14 mouse cellular contexts compared by ENCODE assay signal in the genomic region with DNA sequence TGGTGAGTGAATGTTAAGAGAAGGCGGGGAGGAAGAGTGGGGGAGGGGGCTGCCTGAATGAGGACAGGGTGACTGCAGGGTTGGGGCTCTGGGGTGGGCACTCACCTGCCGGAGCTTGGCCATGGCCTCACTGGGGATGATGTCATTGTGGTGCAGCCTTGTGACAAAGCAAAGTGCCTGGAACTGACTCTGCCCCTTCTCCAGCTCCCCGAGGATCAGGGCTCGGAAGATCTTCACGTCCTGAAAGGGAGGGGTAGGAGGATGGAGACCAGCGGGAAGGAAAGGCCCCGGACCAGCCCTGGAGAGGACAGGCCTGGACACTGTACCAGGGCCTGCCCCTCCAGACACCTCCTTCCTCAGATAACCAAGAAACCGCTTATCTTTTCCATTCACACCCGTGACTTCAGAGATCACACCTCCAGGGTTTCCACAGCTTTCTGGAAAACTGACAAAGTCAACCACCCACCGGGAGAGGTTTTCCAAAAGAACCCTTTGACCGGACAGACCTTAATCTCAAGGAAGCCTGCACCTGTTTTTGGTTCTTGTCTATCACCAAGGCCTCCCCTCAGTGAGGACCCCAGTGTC. TPM values are rescaled to one million over a fixed set of nuclear protein-coding genes. Genes with fewer than 3 reads are reported as not detected.
DNase-seq lines count a peak whose midpoint lies in the region; ATAC-seq lines count a peak whose summit lies in the region.
"Had no signal": no experiment of that assay in that cellular context is flagged by ENCODE, and none has a peak within 500 bp of the region (broad histone marks: within the 10 kb centered on the region; RNA-seq: fewer than 3 reads in every experiment).

No protein-coding gene starts in this region.

- WGBS in kidney, embryonic 15.5 days: 60% methylated on average over 11 of the region's 11 CpGs
- WGBS in embryonic facial prominence, embryonic 13.5 days: 55% methylated on average over 11 of the region's 11 CpGs
- 55% methylated on average over 11 of the region's 11 CpGs for WGBS in limb, embryonic 10.5 days

- no peak for ATAC-seq in kidney, embryonic 15.5 days (replicated peaks; ENCODE audit: low FRiP score)
- no peak for ATAC-seq in embryonic facial prominence, embryonic 13.5 days (ENCODE audit: insufficient number of reproducible peaks, insufficient read depth, low FRiP score, low TSS enrichment, low read depth)
- ATAC-seq in megakaryocyte-erythroid progenitor cell, adult 5-6 weeks (replicated peaks; ENCODE audit: low FRiP score, low TSS enrichment, poor library complexity, severe bottlenecking): peak; percentile 51
- ATAC-seq: forebrain, embryonic 15.5 days had no signal

- peaks cover 42% of the 10 kb centered on the region for H3K36me3 ChIP-seq in kidney, embryonic 15.5 days
- peaks cover 71% of the 10 kb centered on the region for H3K36me3 ChIP-seq in embryonic facial prominence, embryonic 13.5 days
- H3K36me3 ChIP-seq in limb, embryonic 10.5 days: peaks cover 93% of the 10 kb centered on the region
- H3K36me3 ChIP-seq: forebrain, embryonic 15.5 days; neural tube, embryonic 12.5 days had no signal

- peak overlapping the region; percentile 74; the same call in 1 of the 2 replicates for H3K27ac ChIP-seq in kidney, embryonic 15.5 days
- peak overlapping the region; percentile 44; the same call in 1 of the 2 replicates for H3K27ac ChIP-seq in embryonic facial prominence, embryonic 13.5 days
- H3K27ac ChIP-seq in limb, embryonic 10.5 days: peak overlapping the region; percentile 74
- H3K27ac ChIP-seq: forebrain, embryonic 15.5 days; neural tube, embryonic 12.5 days had no signal

- H3K4me2 ChIP-seq in kidney, embryonic 15.5 days: no peak overlapping the region
- H3K4me2 ChIP-seq in embryonic facial prominence, embryonic 13.5 days: no peak overlapping the region
- H3K4me2 ChIP-seq: forebrain, embryonic 15.5 days; neural tube, embryonic 12.5 days had no signal

- no peak overlapping the region for H3K9ac ChIP-seq in kidney, embryonic 15.5 days
- 0 out of 2 replicates have a peak overlapping the region, but pooled peaks have one; percentile 46 for H3K9ac ChIP-seq in embryonic facial prominence, embryonic 13.5 days
- H3K9ac ChIP-seq: forebrain, embryonic 15.5 days; neural tube, embryonic 12.5 days had no signal

- DNase-seq in kidney, postnatal 10 days: no peak
- DNase-seq in limb, embryonic 10.5 days (ENCODE audit: low spot score): no peak
- no peak for DNase-seq in right cerebral cortex, postnatal 36 days (ENCODE audit: low spot score in 2 of 2)
- no peak for DNase-seq in gastrocnemius, postnatal 14 days
- no peak for DNase-seq in embryo, embryonic 10.5 days (ENCODE audit: low spot score)
- DNase-seq: adrenal gland, adult 2 months; cerebellum, postnatal 10 days had no signal

- no peak overlapping the region for H3K4me3 ChIP-seq in kidney, embryonic 15.5 days (replicated peaks)
- H3K4me3 ChIP-seq in embryonic facial prominence, embryonic 13.5 days: no peak overlapping the region
- no peak overlapping the region for H3K4me3 ChIP-seq in limb, embryonic 10.5 days
- H3K4me3 ChIP-seq: forebrain, embryonic 15.5 days; neural tube, embryonic 12.5 days had no signal

- peaks cover 44% of the 10 kb centered on the region for H3K4me1 ChIP-seq in kidney, embryonic 15.5 days
- peaks cover 45% of the 10 kb centered on the region for H3K4me1 ChIP-seq in embryonic facial prominence, embryonic 13.5 days
- H3K4me1 ChIP-seq in limb, embryonic 10.5 days: peaks cover 38% of the 10 kb centered on the region
- H3K4me1 ChIP-seq: forebrain, embryonic 15.5 days had no signal

- H3K27me3 ChIP-seq in kidney, embryonic 15.5 days: no peaks in the 10 kb centered on the region
- H3K27me3 ChIP-seq in embryonic facial prominence, embryonic 13.5 days: no peaks in the 10 kb centered on the region
- H3K27me3 ChIP-seq in limb, embryonic 10.5 days (ENCODE audit: low read depth, poor library complexity, severe bottlenecking): no peaks in the 10 kb centered on the region
- H3K27me3 ChIP-seq: forebrain, embryonic 15.5 days; neural tube, embryonic 12.5 days had no signal

- H3K9me3 ChIP-seq in kidney, embryonic 15.5 days (replicated peaks): no peaks in the 10 kb centered on the region
- no peaks in the 10 kb centered on the region for H3K9me3 ChIP-seq in embryonic facial prominence, embryonic 13.5 days
- H3K9me3 ChIP-seq in limb, embryonic 10.5 days (replicated peaks): no peaks in the 10 kb centered on the region
- H3K9me3 ChIP-seq: forebrain, embryonic 15.5 days; neural tube, embryonic 12.5 days had no signal

- intact Hi-C loops in gastrocnemius, postnatal 14 days (cut with DNase I; ENCODE audit: low total_unique reads): no loop called here

RNA-seq across cellular contexts. Expression of a gene that starts 14.7 kb away (rescaled TPM):
- 0.17 TPM in 1 of 2 replicates, not detected in the other for polyA plus RNA-seq in kidney, embryonic 15.5 days (2015; fragmentation: Nextera tagmentation; extraction: Ambion mirVana)
- 2.0 and 2.1 TPM in 2 replicates for polyA plus RNA-seq in embryonic facial prominence, embryonic 13.5 days (2015; fragmentation: Nextera tagmentation; extraction: Ambion mirVana)
- 0.08 TPM in 1 of 2 replicates, not detected in the other for polyA plus RNA-seq in limb, embryonic 10.5 days (2016; fragmentation: Nextera tagmentation; extraction: Ambion mirVana)
- total RNA-seq in megakaryocyte-erythroid progenitor cell, adult 5-6 weeks (2014; fragmentation: Nextera tagmentation): not detected in 2 replicates
- total RNA-seq in megakaryocyte-erythroid progenitor cell, adult 5-6 weeks (2017): not detected in 2 replicates
- total RNA-seq in gastrocnemius, postnatal 14 days (2021): under 1 TPM in 1 of 2 experiments, not detected in 1; 0.11 TPM
- total RNA-seq: adrenal gland, adult 2 months; granulocyte monocyte progenitor cell, adult 5-6 weeks; megakaryocyte progenitor cell, adult 5-6 weeks had no signal
- polyA plus RNA-seq: adrenal gland, adult 2 months; forebrain, embryonic 15.5 days; neural tube, embryonic 12.5 days had no signal

RNA-seq across cellular contexts. Expression of a gene that starts 14.8 kb away (rescaled TPM):
- 53.9 and 59.5 TPM in 2 replicates for polyA plus RNA-seq in kidney, embryonic 15.5 days (2015; fragmentation: Nextera tagmentation; extraction: Ambion mirVana)
- polyA plus RNA-seq in embryonic facial prominence, embryonic 13.5 days (2015; fragmentation: Nextera tagmentation; extraction: Ambion mirVana): 81.8 and 86.1 TPM in 2 replicates
- 68.6 and 87.4 TPM in 2 replicates for polyA plus RNA-seq in limb, embryonic 10.5 days (2016; fragmentation: Nextera tagmentation; extraction: Ambion mirVana)
- 23.8 and 24.9 TPM in 2 replicates for total RNA-seq in megakaryocyte-erythroid progenitor cell, adult 5-6 weeks (2014; fragmentation: Nextera tagmentation)
- total RNA-seq in megakaryocyte-erythroid progenitor cell, adult 5-6 weeks (2017): 5.7 and 17.9 TPM in 2 replicates
- 10 to 100 TPM; 12.0 to 24.9 TPM for total RNA-seq in gastrocnemius, postnatal 14 days (2021)
